Mouse (Mus musculus): ENCODE measurements around the gene Vnn1. TPM values are rescaled to one million over a fixed set of nuclear protein-coding genes. Genes with fewer than 3 reads are reported as not detected.

Gene Vnn1
- total RNA-seq (2021), result under 1 TPM in 1 of 2 experiments, not detected in 1; 0.78 TPM
- long read RNA-seq, experiment 1, partial matches to known transcripts, result 1 of 1 reads
- long read RNA-seq, experiment 1, other reads (novel, unspliced or antisense), result 0 of 1 reads
- long read RNA-seq, experiment 2, partial matches to known transcripts, result 0 of 1 reads
- long read RNA-seq, experiment 2, other reads (novel, unspliced or antisense), result 0 of 1 reads

DNA sequence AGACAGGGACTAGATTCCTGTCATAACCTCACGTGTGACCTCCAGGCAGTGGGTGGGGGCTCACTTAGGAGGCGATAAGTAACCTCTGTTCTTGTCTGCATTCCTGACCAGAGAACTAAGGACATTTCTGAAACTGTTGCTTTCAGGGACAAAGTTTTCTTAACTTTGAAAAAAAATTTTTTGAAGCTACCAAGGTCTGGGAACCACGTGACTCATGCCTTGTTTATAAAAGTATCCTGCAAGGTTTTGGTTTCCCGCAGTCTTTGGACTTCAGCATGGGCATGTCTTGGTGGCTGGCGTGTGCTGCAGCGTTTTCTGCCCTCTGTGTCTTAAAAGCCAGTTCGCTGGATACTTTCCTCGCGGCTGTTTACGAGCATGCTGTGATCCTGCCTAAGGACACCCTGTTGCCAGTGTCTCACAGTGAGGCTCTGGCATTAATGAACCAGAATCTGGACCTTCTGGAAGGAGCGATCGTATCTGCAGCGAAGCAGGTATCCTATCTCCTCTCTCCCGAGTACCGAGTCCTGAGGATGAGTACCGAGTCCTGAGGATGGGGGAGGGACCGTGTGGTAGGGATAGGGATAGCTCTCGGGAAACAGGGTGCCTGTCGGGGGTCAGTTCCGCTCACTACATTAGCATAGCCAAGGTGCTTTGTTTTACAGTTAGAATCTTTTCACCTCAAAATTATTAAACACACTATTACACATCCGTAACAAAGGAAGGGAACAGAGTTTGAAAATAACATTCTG lies at the start of gene Vnn1:
TSS of gene Vnn1 (plus strand) at position 88 of the 749 bp plus-strand sequence.
- DNase-seq, result no peak

GRCm38 (mm10) chr10:23851228-23851912 lies 43.1 kb upstream of the Vnn1 start, which contains the start of gene Vnn3:
Gene Vnn3, plus strand, starts transcription at chr10:23851462.
- no peak for DNase-seq

DNA sequence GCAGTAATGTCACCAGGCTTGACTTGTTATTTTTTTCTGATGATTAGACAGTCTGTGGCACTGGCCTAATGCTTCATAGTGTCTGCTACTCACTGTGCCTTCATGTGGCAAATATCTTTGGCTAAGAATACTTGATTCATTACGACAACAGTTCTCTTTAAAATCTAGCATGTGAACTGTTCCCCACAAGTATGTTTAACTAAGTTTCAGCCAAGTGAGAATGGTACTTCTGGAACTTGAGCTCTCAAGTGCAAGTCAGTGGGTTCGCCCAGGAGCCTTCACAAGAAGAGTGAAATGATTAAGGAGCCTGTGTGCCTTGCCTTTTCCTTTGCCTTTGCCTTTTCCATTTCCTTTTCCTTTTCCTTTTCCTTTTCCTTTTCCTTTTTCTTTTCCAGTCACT lies 42.4 kb upstream of the Vnn1 start:
- DNase-seq, result no peak

- no peak for DNase-seq
These were observed 29.9 kb upstream of the Vnn1 start for GRCm38 (mm10) chr10:23864362-23865312.

DNA sequence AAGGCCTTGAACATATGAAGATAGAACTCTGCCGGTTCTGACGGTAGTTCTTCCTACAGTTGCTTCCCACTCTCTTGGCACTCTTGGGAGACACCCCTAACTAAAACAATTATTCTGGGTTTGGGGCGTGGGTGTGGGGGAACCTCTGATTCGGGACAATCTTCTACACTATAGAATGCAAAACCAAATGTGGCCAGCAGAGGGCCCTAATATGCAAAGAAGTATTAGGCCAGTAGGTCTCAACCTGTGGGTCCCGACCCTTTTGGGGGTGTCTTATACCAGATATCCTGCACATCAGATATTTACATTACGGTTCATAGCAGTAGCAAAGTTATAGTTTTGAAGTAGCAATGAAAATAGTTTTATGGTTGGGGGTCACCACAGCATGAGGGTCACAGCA lies 13.8 kb upstream of the Vnn1 start:
- DNase-seq, result no peak

DNA sequence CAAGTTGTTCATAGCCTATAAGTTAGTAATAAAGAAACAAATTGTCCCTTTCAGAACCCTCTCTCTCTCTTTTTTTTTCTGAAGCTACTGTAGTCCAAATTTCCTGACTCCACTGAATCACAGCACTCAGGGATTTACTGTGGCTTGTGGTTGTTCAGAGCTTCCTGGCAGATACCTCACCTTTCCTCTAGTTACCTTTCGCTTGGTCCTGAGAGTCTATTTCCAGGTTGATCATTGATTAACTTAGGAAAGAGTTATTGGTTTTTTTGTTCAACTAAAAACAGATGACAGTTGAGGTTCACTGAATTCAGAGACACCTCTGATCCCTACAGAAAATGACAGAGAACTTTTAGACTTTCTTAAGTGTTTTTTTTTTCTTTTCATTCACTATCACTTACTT lies 9.6 kb upstream of the Vnn1 start:
- no peak for DNase-seq

DNA sequence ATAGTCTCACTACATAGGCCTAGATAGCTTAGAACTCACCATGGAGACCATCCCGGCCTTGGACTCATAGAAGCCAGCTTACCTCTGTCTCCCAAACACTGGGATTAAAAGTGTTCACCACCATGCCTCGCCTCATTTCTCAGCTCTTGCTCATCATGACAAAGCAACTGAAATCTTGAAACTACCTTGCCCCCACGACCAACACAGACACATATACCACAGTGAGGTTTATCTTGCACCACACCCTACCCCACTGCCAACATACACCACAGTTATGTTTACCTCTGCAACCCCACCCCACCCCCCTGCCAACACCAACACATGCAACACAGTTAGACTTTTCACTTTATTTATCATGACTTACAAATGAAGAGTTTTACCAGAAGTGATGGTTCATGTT lies 8.4 kb upstream of the Vnn1 start:
- no peak for DNase-seq

DNA sequence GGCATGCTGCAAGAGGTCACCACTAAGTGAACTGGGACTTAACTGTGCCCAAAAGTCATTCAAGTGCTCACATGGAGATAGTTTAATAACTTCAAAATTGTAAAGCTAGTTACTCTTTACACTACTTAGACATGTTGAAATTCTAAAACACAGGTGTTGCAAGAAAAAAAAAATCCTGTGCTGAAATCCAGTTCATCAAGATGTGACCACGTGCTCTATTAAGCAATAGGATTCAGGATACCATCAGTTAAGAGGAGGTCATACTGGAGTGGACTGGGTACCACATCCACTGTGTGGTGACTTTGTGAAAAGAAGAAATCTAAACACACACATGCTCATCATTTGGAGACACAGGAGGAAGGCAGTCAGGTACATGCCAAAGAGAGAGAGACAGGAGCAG lies 1.5 kb upstream of the Vnn1 start:
- no peak for DNase-seq

- no peak for DNase-seq
These were observed 888 bp downstream of the Vnn1 start for GRCm38 (mm10) chr10:23895376-23895775.

DNA sequence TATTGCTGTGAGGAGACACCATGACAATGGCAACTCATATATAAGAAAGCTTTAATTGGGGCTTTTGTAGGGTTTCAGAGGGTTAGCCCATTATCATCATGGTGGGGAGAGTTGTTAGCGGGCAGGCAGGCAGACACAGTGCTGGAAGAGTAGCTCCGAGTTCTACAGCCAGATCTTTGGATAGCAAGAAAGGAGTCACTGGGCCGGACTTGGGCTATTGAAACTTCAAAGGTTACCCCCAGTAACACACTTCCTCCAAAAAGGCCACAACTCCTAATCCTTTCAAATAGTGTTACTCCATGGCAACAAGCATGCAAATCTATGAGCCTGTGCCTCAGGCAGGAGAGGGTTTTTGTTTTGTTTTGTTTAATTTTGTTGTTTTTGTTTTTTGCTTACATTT lies 6.6 kb downstream of the Vnn1 start:
- no peak for DNase-seq

- no peak for DNase-seq
These were observed 11.2 kb downstream of the Vnn1 start for GRCm38 (mm10) chr10:23905661-23906060.

DNA sequence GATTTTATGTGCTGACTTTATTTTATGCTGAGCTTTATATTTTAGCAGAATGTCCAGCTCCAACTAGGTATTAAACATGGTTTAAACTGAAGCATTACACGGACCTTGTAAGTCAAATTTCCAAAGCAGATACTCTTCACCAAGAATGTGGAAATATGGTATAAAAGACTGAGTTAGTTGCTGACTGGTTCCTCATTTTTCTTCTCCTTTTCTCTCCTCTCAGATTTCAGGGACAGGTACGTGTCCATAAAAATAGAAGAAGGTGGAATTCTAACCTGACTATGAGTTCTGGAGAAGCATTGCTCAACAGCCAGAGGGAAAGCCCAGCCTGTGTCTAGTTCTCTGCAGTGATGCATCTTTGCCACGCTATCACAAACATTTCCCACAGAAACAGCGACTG lies 25.6 kb downstream of the Vnn1 start, which contains the start of gene Taar1:
TSS of gene Taar1 (plus strand) at position 301 of the 400 bp plus-strand sequence.
- no peak for DNase-seq

DNA sequence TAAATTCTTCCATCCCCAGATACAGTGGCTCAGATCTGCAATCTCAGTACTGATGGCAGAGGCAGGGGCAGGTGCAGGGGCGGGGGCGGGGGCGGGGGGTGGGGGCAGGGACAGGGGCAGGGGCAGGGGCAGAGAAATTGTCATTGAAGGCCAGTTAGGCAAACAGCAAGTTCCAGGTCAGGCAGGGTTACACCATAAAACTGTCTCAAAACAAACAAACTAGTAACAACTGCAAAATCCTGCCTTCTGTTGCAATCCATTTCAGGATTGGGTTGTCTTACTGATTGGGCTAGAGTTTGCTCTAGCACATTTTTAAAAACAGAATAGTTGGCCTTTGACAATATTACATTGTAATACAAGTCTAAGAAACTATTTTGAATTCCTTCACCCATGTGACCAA lies 28.0 kb downstream of the Vnn1 start:
- no peak for DNase-seq

- DNase-seq, result no peak
These were observed 29.5 kb downstream of the Vnn1 start for GRCm38 (mm10) chr10:23923941-23924340.

- no peak for DNase-seq
These were observed 43.1 kb downstream of the Vnn1 start for GRCm38 (mm10) chr10:23937613-23938012.

DNA sequence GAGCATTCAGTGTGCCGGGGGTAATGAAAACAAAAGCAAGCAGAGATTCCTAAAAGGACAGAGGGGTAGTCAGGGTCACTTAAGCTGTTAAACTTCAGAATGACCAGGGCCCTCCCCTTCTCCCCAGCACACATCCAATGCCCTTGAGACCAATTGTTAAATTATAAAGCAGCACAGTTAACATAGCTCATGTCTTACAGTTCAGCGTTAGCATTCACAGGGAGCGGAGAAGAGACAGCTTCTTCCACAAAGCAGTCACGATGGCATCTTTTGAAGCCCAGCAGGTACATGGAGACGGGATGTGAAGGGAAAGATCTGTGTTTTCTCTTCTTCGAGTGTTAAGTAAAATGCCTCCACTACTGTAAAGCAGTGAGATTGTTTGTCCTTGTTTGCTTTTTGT lies 43.8 kb downstream of the Vnn1 start, which contains the start of gene Taar2:
TSS of gene Taar2 (plus strand) at position 261 of the 400 bp plus-strand sequence.
- DNase-seq, result no peak

GRCm38 (mm10) chr10:23942465-23942864 lies 48.0 kb downstream of the Vnn1 start:
- DNase-seq, result no peak

- DNase-seq, result no peak
These were observed 53.5 kb downstream of the Vnn1 start for GRCm38 (mm10) chr10:23948026-23948425.

DNA sequence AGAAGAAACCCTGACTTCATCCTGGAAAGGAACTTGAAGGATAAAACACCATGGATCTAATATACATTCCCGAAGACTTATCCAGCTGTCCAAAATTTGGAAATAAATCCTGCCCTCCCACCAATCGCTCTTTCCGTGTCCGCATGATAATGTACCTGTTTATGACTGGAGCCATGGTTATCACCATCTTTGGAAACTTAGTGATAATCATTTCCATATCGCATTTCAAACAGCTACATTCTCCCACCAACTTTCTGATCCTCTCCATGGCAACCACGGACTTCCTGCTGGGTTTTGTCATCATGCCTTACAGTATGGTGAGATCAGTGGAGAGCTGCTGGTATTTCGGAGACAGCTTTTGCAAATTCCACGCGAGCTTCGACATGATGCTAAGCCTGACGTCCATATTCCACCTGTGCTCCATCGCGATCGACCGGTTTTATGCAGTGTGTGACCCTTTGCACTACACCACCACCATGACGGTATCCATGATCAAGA lies 55.1 kb downstream of the Vnn1 start, which contains the start of gene Taar3:
TSS of gene Taar3 (plus strand) at position 51 of the 498 bp plus-strand sequence.
- no peak for DNase-seq

GRCm38 (mm10) chr10:23951714-23952113 lies 57.2 kb downstream of the Vnn1 start:
- DNase-seq, result no peak
